Mouse (Mus musculus): Measurements from ENCODE around the gene Clec3a. TPM values are rescaled to one million over a fixed set of nuclear protein-coding genes. Genes with fewer than 3 reads are reported as not detected.

Gene Clec3a
- polyA plus RNA-seq (2014; fragmentation: Nextera tagmentation; extraction: Ambion mirVana): not detected in 2 replicates

DNA sequence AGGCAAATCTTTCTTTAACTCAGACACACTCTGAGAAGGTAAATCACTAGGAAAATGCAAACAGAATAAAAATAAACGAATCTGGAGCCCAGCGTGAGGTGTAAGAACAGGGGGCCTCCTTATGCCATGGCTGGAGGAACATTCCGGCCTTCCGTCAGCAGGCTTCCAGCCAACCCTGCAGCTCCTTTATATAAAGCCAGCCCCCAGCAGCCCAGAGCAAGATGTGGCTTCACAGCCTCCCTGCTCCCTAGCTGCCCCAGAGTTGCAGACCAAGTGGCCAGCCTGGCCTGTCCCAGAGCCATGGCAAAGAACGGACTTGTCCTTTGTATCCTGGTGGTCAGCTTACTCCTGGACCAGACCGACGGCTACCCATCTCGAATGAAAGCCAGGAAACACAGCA lies at the start of gene Clec3a:
Clec3a (plus strand) TSS at position 301 of the 400 bp plus-strand sequence.
- H3K27ac ChIP-seq (replicated peaks; ENCODE audit: low read depth, low read length): no peak within 1 kb of the TSS
- no peaks in the 10 kb centered on the region for H3K9me3 ChIP-seq (ENCODE audit: control insufficient read depth, low read length)
- H3K9ac ChIP-seq (ENCODE audit: low read length): no peak within 1 kb of the TSS
- ATAC-seq (ENCODE audit: insufficient number of reproducible peaks, low FRiP score, low TSS enrichment, low read depth) (no peak), DNase-seq (ENCODE audit: low spot score) (no peak)
- H3K36me3 ChIP-seq (ENCODE audit: control insufficient read depth, insufficient read depth, low read length): no peaks in the 10 kb centered on the region
- no peak within 1 kb of the TSS for H3K4me3 ChIP-seq (ENCODE audit: low read depth, low read length)
- H3K4me2 ChIP-seq (ENCODE audit: low read depth, severe bottlenecking): no peak within 1 kb of the TSS
- H3K4me1 ChIP-seq (ENCODE audit: control insufficient read depth, insufficient read depth, low read length): no peaks in the 10 kb centered on the region
- WGBS: 78% methylated on average over 8 of the region's 8 CpGs
- H3K27me3 ChIP-seq (ENCODE audit: control insufficient read depth, insufficient read depth, low read length): no peaks in the 10 kb centered on the region

DNA sequence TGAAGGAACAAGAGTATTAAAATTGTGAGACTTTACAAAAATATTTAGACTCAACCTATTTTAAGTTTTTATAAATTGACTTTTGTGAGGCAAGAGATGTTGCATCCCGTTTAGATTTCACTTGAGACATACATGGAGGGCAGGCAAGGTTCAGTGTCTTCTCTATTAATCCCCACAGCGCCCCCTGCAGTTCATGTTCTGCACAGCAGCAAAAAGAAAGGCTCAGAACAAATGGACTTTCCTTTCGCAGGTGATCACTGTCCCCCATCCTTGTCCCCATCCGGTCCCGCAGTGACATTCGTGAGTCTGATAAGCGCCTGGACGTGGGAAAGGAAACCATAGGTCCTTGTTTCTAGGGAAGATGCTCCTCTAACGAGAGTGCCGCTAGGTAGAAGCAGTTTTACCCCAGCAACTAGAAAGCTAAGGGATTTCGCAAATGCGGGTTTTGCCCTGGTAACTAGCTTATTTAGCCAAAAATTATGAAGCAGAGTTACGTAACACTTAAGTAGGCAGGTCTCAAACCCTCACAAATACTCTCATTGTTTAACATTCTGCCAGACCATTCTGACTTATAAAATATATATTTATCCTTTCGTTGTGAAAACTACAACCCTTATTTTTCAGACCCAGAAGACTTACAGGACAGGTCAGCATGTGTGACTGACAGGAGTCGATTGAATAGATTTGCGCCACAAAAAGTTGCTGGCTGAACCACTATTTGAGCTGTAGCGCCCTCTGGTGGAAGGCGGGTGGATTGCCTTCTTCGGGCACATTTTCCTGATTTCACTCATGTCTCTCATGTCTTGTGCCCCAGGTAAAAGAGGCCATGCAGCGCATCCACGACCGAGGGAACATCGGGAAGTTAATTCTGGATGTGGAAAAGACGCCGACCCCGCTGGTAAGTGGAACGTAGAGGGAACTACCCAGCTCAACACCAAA lies 48.6 kb upstream of the Clec3a start:
- Histone ChIP-seq H3K9me3 (ENCODE audit: control insufficient read depth, low read length) (no peaks in the 10 kb centered on the region), H3K9ac (ENCODE audit: low read length) (no peak overlapping the region), H3K36me3 (ENCODE audit: control insufficient read depth, insufficient read depth, low read length) (no peaks in the 10 kb centered on the region), H3K4me2 (ENCODE audit: low read depth, severe bottlenecking) (no peak overlapping the region), H3K4me1 (ENCODE audit: control insufficient read depth, insufficient read depth, low read length) (no peaks in the 10 kb centered on the region), H3K4me3 (ENCODE audit: low read depth, low read length) (no peak overlapping the region), H3K27ac (replicated peaks; ENCODE audit: low read depth, low read length) (no peak overlapping the region), H3K27me3 (ENCODE audit: control insufficient read depth, insufficient read depth, low read length) (no peaks in the 10 kb centered on the region)
- WGBS: 43% methylated on average over 27 of the region's 27 CpGs
- DNase-seq (ENCODE audit: low spot score) (peak; percentile 88), ATAC-seq (ENCODE audit: insufficient number of reproducible peaks, low FRiP score, low TSS enrichment, low read depth) (no peak)

DNA sequence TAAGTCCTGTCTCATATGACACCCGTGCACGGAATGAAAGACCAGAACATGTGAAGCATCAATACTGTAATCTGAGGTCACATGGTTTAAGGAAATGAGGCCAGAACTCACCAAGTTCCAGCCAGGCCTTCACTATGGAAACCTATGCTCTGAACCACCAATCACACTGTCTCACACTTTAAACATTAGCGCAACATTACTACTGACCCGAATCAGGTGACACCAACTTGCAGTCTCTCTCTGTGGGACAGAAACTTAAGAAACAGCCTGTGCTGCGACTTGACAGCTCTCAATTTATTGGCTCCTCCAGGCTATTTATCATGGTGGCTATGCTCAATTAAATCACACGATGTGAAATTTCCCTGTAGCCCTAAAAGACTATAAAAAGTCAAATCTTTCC lies 43.5 kb upstream of the Clec3a start:
- Histone ChIP-seq H3K27me3 (ENCODE audit: control insufficient read depth, insufficient read depth, low read length) (no peaks in the 10 kb centered on the region), H3K9me3 (ENCODE audit: control insufficient read depth, low read length) (no peaks in the 10 kb centered on the region), H3K4me3 (ENCODE audit: low read depth, low read length) (no peak overlapping the region), H3K4me1 (ENCODE audit: control insufficient read depth, insufficient read depth, low read length) (no peaks in the 10 kb centered on the region), H3K4me2 (ENCODE audit: low read depth, severe bottlenecking) (no peak overlapping the region), H3K36me3 (ENCODE audit: control insufficient read depth, insufficient read depth, low read length) (no peaks in the 10 kb centered on the region), H3K9ac (ENCODE audit: low read length) (no peak overlapping the region), H3K27ac (replicated peaks; ENCODE audit: low read depth, low read length) (no peak overlapping the region)
- WGBS: 67% methylated on average over 6 of the region's 6 CpGs
- no peak for DNase-seq (ENCODE audit: low spot score)
- ATAC-seq (ENCODE audit: insufficient number of reproducible peaks, low FRiP score, low TSS enrichment, low read depth): no peak

DNA sequence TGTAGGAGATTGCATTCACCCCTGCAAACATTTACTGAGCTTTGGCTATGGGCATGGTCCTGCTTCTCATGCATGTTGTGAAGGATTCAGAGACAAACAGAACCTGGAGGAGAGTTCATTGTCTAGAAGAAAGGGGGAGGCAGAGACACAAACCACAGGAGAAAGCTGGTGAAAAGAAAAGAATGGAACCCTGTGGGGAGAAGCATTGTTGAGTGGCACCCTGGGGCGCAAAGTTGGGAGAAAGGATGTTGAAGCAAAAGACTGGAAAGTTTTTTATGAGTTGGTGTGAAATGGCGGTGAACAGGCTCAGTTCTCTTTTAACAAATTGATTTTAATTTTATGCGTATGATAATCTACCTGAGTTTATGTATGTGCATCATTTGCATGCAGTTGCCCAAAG lies 33.7 kb upstream of the Clec3a start:
- Histone ChIP-seq H3K9me3 (ENCODE audit: control insufficient read depth, low read length) (no peaks in the 10 kb centered on the region), H3K27me3 (ENCODE audit: control insufficient read depth, insufficient read depth, low read length) (no peaks in the 10 kb centered on the region), H3K4me3 (ENCODE audit: low read depth, low read length) (no peak overlapping the region), H3K9ac (ENCODE audit: low read length) (no peak overlapping the region), H3K36me3 (ENCODE audit: control insufficient read depth, insufficient read depth, low read length) (no peaks in the 10 kb centered on the region), H3K4me1 (ENCODE audit: control insufficient read depth, insufficient read depth, low read length) (no peaks in the 10 kb centered on the region), H3K27ac (replicated peaks; ENCODE audit: low read depth, low read length) (no peak overlapping the region), H3K4me2 (ENCODE audit: low read depth, severe bottlenecking) (no peak overlapping the region)
- ATAC-seq (ENCODE audit: insufficient number of reproducible peaks, low FRiP score, low TSS enrichment, low read depth): no peak
- WGBS: 88% methylated on average over 3 of the region's 3 CpGs
- DNase-seq (ENCODE audit: low spot score): no peak

DNA sequence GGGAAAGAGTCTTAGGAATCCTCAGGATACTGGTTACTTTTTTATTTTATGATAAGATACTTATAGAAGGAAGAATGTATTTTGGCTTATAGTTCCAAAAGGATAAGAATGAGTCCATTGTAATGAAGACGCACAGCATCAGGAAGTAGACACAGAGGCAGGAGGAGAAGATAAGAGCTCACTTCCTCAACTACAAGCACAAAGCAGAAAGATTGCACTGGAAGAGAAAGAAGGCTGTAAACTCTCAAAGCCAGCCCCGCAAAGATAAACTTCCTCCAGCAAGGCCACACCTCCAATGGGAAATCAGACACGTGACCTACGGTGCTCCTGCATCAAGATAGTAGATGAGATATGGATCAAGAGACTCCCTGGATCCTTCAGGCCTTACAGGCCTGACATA lies 30.4 kb upstream of the Clec3a start:
- 77% methylated on average over 4 of the region's 4 CpGs for WGBS
- H3K4me1 ChIP-seq (ENCODE audit: control insufficient read depth, insufficient read depth, low read length): no peaks in the 10 kb centered on the region
- no peak for DNase-seq (ENCODE audit: low spot score)
- H3K9me3 ChIP-seq (ENCODE audit: control insufficient read depth, low read length): no peaks in the 10 kb centered on the region
- H3K9ac ChIP-seq (ENCODE audit: low read length): no peak overlapping the region
- no peaks in the 10 kb centered on the region for H3K27me3 ChIP-seq (ENCODE audit: control insufficient read depth, insufficient read depth, low read length)
- H3K4me2 ChIP-seq (ENCODE audit: low read depth, severe bottlenecking): no peak overlapping the region
- H3K36me3 ChIP-seq (ENCODE audit: control insufficient read depth, insufficient read depth, low read length): no peaks in the 10 kb centered on the region
- no peak overlapping the region for H3K27ac ChIP-seq (replicated peaks; ENCODE audit: low read depth, low read length)
- ATAC-seq (ENCODE audit: insufficient number of reproducible peaks, low FRiP score, low TSS enrichment, low read depth): no peak
- no peak overlapping the region for H3K4me3 ChIP-seq (ENCODE audit: low read depth, low read length)

DNA sequence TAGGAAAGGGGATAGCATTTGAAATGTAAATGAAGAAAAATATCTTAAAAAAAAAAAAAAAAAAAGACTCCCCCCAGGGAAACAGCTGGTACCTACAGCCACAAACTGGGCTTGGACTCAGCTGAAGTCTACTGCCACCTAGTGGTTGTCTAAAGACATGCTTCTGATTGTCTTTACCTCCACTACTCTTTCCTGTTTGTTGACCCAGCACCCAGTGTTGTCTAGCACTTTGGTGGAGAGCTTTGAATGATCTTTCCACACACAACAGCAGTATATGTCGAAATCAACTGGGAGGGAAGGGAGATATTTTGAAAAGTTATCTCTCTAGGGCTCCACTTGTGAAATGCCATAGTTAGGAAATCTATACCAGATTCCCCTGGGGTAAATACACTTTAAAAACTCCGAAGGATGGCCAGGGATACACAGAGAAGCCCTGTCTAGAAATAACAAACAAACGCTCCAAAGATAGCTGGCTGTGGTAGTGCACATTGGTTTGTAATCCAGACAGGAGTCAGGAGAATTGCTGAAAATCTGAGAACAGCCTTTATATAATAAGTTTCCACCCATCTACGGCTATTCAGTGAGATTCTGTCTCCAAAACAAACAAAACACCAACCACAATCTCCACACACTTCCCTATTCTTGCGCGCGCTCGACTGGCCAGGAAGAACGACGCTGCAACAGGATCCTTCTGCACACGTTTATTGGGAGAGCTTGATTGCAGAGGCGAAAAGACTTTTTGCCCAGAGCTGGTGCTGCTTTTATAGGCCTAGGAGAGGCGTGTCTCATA lies 27.2 kb upstream of the Clec3a start:
- no peak overlapping the region for H3K27ac ChIP-seq (replicated peaks; ENCODE audit: low read depth, low read length)
- DNase-seq (ENCODE audit: low spot score): no peak
- no peak overlapping the region for H3K4me3 ChIP-seq (ENCODE audit: low read depth, low read length)
- no peaks in the 10 kb centered on the region for H3K4me1 ChIP-seq (ENCODE audit: control insufficient read depth, insufficient read depth, low read length)
- 91% methylated on average over 11 of the region's 13 CpGs for WGBS
- H3K9ac ChIP-seq (ENCODE audit: low read length): no peak overlapping the region
- no peaks in the 10 kb centered on the region for H3K9me3 ChIP-seq (ENCODE audit: control insufficient read depth, low read length)
- H3K4me2 ChIP-seq (ENCODE audit: low read depth, severe bottlenecking): no peak overlapping the region
- no peaks in the 10 kb centered on the region for H3K27me3 ChIP-seq (ENCODE audit: control insufficient read depth, insufficient read depth, low read length)
- no peaks in the 10 kb centered on the region for H3K36me3 ChIP-seq (ENCODE audit: control insufficient read depth, insufficient read depth, low read length)
- no peak for ATAC-seq (ENCODE audit: insufficient number of reproducible peaks, low FRiP score, low TSS enrichment, low read depth)

DNA sequence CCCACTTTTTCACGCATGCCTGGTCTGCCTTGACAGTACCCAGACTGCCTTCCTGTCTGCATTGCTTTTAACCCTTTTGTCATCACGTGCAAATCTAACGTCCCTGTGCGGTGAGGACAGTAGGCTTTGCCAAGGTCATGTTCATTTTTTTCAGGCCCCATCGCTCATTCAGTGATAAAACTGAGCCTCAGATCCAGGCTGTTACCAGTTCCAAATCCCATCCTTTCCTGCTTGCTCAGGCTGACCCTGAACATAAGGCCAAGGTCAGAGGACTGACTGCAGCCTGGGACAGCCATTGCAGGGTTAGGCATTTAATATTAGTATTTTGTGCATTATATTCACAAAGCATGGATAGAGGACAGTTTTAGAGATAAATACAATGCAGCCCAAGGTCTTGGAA lies 19.6 kb upstream of the Clec3a start:
- no peaks in the 10 kb centered on the region for H3K9me3 ChIP-seq (ENCODE audit: control insufficient read depth, low read length)
- H3K4me2 ChIP-seq (ENCODE audit: low read depth, severe bottlenecking): no peak overlapping the region
- H3K36me3 ChIP-seq (ENCODE audit: control insufficient read depth, insufficient read depth, low read length): no peaks in the 10 kb centered on the region
- no peak overlapping the region for H3K27ac ChIP-seq (replicated peaks; ENCODE audit: low read depth, low read length)
- no peak overlapping the region for H3K9ac ChIP-seq (ENCODE audit: low read length)
- no peaks in the 10 kb centered on the region for H3K27me3 ChIP-seq (ENCODE audit: control insufficient read depth, insufficient read depth, low read length)
- WGBS: 96% methylated on average over 5 of the region's 5 CpGs
- H3K4me3 ChIP-seq (ENCODE audit: low read depth, low read length): no peak overlapping the region
- H3K4me1 ChIP-seq (ENCODE audit: control insufficient read depth, insufficient read depth, low read length): no peaks in the 10 kb centered on the region
- DNase-seq (ENCODE audit: low spot score) (no peak), ATAC-seq (ENCODE audit: insufficient number of reproducible peaks, low FRiP score, low TSS enrichment, low read depth) (no peak)

DNA sequence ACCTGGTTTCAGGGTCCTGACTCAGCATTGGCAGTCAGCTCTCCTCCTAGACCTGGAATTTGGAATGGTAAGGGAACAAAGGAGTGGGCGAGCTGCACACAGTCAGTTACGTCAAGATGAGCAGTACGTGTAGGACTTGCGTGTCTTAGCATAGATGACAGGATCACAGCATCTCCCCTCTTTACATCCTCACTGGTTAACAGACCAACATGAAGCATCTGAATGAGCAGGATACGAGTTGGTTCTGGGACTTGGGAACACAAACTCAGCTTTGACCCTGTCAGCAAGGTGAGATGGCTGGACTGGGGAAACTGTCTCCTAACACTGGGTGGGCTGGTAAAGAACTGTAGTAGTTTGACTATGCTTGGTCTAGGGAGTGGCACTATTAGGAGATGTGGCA lies 18.6 kb upstream of the Clec3a start:
- Histone ChIP-seq H3K27me3 (ENCODE audit: control insufficient read depth, insufficient read depth, low read length) (no peaks in the 10 kb centered on the region), H3K36me3 (ENCODE audit: control insufficient read depth, insufficient read depth, low read length) (no peaks in the 10 kb centered on the region), H3K4me2 (ENCODE audit: low read depth, severe bottlenecking) (no peak overlapping the region), H3K9me3 (ENCODE audit: control insufficient read depth, low read length) (no peaks in the 10 kb centered on the region), H3K9ac (ENCODE audit: low read length) (no peak overlapping the region), H3K27ac (replicated peaks; ENCODE audit: low read depth, low read length) (no peak overlapping the region), H3K4me3 (ENCODE audit: low read depth, low read length) (no peak overlapping the region), H3K4me1 (ENCODE audit: control insufficient read depth, insufficient read depth, low read length) (no peaks in the 10 kb centered on the region)
- no peak for ATAC-seq (ENCODE audit: insufficient number of reproducible peaks, low FRiP score, low TSS enrichment, low read depth)
- no peak for DNase-seq (ENCODE audit: low spot score)
- WGBS: 92% methylated on average over 5 of the region's 5 CpGs
